22 mouse cellular contexts compared by ENCODE assay signal in the genomic region with DNA sequence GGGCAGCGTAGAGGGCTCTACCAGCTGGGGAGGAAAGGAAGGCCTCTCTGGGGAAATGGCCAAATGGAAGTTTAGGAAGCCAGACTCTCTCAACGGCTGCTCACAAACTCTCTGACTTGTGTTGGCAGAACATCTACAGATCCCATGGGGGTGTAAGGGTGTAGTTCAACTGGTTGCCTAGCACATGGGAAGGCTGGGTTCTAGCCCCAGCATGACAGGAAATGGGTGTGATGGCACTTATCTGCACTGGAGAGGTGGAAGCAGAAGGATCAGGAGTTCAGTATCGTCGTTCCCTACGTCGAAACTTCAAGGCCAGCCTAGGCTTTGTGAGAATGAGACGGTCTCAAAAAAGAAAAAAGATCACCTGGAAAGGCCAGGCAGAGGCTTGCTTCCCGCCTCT. TPM values are rescaled to one million over a fixed set of nuclear protein-coding genes. Genes with fewer than 3 reads are reported as not detected.
"Had no signal": no experiment of that assay in that cellular context is flagged by ENCODE, and none has a peak within 500 bp of the region (broad histone marks: within the 10 kb centered on the region; RNA-seq: fewer than 3 reads in every experiment).

No protein-coding gene starts in this region.

- H3K9me3 ChIP-seq: liver, embryonic 15.5 days; lung, embryonic 15.5 days; megakaryocyte, embryonic 14.5 days; midbrain, embryonic 10.5 days; midbrain, embryonic 13.5 days; neural tube, embryonic 12.5 days; neural tube, embryonic 15.5 days; stomach, embryonic 15.5 days had no signal

- H3K4me2 ChIP-seq: liver, embryonic 15.5 days; lung, embryonic 15.5 days; midbrain, embryonic 13.5 days; neural tube, embryonic 12.5 days; neural tube, embryonic 15.5 days; stomach, embryonic 15.5 days had no signal

- H3K27me3 ChIP-seq: lung, embryonic 15.5 days; megakaryocyte, embryonic 14.5 days; midbrain, embryonic 13.5 days; neural tube, embryonic 12.5 days; neural tube, embryonic 15.5 days; stomach, embryonic 15.5 days had no signal

- ATAC-seq: midbrain, embryonic 13.5 days had no signal

- H3K27ac ChIP-seq: liver, embryonic 15.5 days; lung, embryonic 15.5 days; midbrain, embryonic 10.5 days; midbrain, embryonic 13.5 days; neural tube, embryonic 12.5 days; neural tube, embryonic 15.5 days; stomach, embryonic 15.5 days had no signal

- DNase-seq: kidney, adult 18-20 months; kidney, adult 9 months; kidney, postnatal 14 days; kidney, postnatal 4 days; left cerebral cortex, postnatal 4 days; lung, adult 18-20 months; lung, postnatal 10 days; lung, postnatal 36 days; right cerebral cortex, postnatal 25 days; spleen, adult 18-20 months; thymus, adult 2 months; thymus, postnatal 14 days; thymus, postnatal 4 days had no signal

- H3K36me3 ChIP-seq: midbrain, embryonic 13.5 days; neural tube, embryonic 12.5 days; neural tube, embryonic 15.5 days had no signal

- H3K9ac ChIP-seq: liver, embryonic 15.5 days; lung, embryonic 15.5 days; midbrain, embryonic 13.5 days; neural tube, embryonic 12.5 days; neural tube, embryonic 15.5 days; stomach, embryonic 15.5 days had no signal

- H3K4me3 ChIP-seq: liver, embryonic 15.5 days; lung, embryonic 15.5 days; megakaryocyte, embryonic 14.5 days; midbrain, embryonic 10.5 days; midbrain, embryonic 13.5 days; neural tube, embryonic 12.5 days; neural tube, embryonic 15.5 days; stomach, embryonic 15.5 days had no signal

- H3K4me1 ChIP-seq: neural tube, embryonic 12.5 days; stomach, embryonic 15.5 days had no signal

RNA-seq across cellular contexts. Expression of a gene that starts 9.5 kb away (rescaled TPM):
- total RNA-seq: left cerebral cortex, postnatal 4 days; liver, adult 2 months had no signal
- polyA plus RNA-seq: liver, adult 2 months; midbrain, embryonic 10.5 days; neural tube, embryonic 15.5 days had no signal
